ENCODE assay signal across 20 mouse cellular contexts in the genomic region with DNA sequence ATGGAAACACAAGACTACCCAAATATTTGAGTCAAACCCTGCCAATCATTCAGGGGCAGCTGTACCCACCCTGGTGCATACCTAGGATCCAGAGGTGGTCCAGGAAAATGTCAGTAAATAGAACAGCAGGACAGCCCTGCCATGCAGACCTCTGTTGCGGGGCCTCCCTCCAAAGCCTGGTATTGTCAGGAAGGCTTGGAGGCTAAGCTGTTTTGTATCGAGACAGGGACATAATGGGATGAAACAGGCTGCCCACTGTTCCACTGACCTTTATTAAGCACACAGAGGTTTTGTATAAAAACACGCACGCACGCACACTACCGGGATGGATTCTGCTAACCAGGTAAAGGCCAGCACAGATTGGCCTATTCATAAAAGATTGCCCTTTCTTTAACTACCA.
A peak's percentile ranks its signal among the peaks of the same experiment; 100 is the strongest.
DNase-seq lines count a peak whose midpoint lies in the region; ATAC-seq and TF ChIP-seq lines count a peak whose summit lies in the region.
"Had no signal": no experiment of that assay in that cellular context is flagged by ENCODE, and none has a peak within 500 bp of the region (broad histone marks: within the 10 kb centered on the region; RNA-seq: fewer than 3 reads in every experiment).

No protein-coding gene starts in this region.

- H3K9me3 ChIP-seq in forebrain, embryonic 13.5 days (replicated peaks), result no peaks in the 10 kb centered on the region
- 0 out of 2 replicates have a peak, but pooled peaks cover 3% of the 10 kb centered on the region for H3K9me3 ChIP-seq in forebrain, postnatal 0 days (ENCODE audit: low read length)
- no peaks in the 10 kb centered on the region for H3K9me3 ChIP-seq in limb, embryonic 11.5 days (ENCODE audit: control insufficient read depth, low read length)
- no peaks in the 10 kb centered on the region for H3K9me3 ChIP-seq in limb, embryonic 10.5 days (replicated peaks)
- no peaks in the 10 kb centered on the region for H3K9me3 ChIP-seq in midbrain, embryonic 11.5 days (ENCODE audit: control insufficient read depth, low read length)
- no peaks in the 10 kb centered on the region for H3K9me3 ChIP-seq in midbrain, postnatal 0 days (ENCODE audit: low read length)
- H3K9me3 ChIP-seq: embryonic facial prominence, embryonic 10.5 days; embryonic facial prominence, embryonic 12.5 days had no signal

- no peak overlapping the region for H3K4me2 ChIP-seq in forebrain, embryonic 13.5 days
- no peak overlapping the region for H3K4me2 ChIP-seq in forebrain, postnatal 0 days (ENCODE audit: low read depth)
- H3K4me2 ChIP-seq in limb, embryonic 11.5 days (ENCODE audit: low read depth, severe bottlenecking), result no peak overlapping the region
- no peak overlapping the region for H3K4me2 ChIP-seq in midbrain, embryonic 11.5 days
- no peak overlapping the region for H3K4me2 ChIP-seq in midbrain, postnatal 0 days (ENCODE audit: low read depth, low read length, poor library complexity, severe bottlenecking)
- H3K4me2 ChIP-seq: embryonic facial prominence, embryonic 12.5 days had no signal

- H3K9ac ChIP-seq in forebrain, embryonic 13.5 days, result no peak overlapping the region
- no peak overlapping the region for H3K9ac ChIP-seq in forebrain, postnatal 0 days
- H3K9ac ChIP-seq in limb, embryonic 11.5 days (ENCODE audit: low read length), result no peak overlapping the region
- no peak overlapping the region for H3K9ac ChIP-seq in midbrain, embryonic 11.5 days (ENCODE audit: low read length)
- H3K9ac ChIP-seq in midbrain, postnatal 0 days (replicated peaks; ENCODE audit: low read length, poor library complexity, severe bottlenecking), result no peak overlapping the region
- H3K9ac ChIP-seq: embryonic facial prominence, embryonic 12.5 days had no signal

- H3K27ac ChIP-seq in forebrain, embryonic 13.5 days, result no peak overlapping the region
- no peak overlapping the region for H3K27ac ChIP-seq in forebrain, postnatal 0 days (ENCODE audit: low read depth, low read length)
- H3K27ac ChIP-seq in limb, embryonic 11.5 days (replicated peaks; ENCODE audit: low read depth, low read length), result no peak overlapping the region
- no peak overlapping the region for H3K27ac ChIP-seq in limb, embryonic 10.5 days
- H3K27ac ChIP-seq in midbrain, embryonic 11.5 days (ENCODE audit: low read depth, low read length), result no peak overlapping the region
- H3K27ac ChIP-seq in midbrain, postnatal 0 days (ENCODE audit: low read depth, low read length), result no peak overlapping the region
- H3K27ac ChIP-seq: embryonic facial prominence, embryonic 10.5 days; embryonic facial prominence, embryonic 12.5 days had no signal

- no peak for TF ChIP-seq CTCF in forebrain, postnatal 0 days (IDR thresholded peaks at IDR 0.05; ENCODE audit: low read depth)
- no peak for TF ChIP-seq CTCF in midbrain, postnatal 0 days (IDR thresholded peaks at IDR 0.05)
- no peak for TF ChIP-seq CTCF in brain, embryonic 14.5 days (IDR thresholded peaks at IDR 0.05; ENCODE audit: borderline replicate concordance, extremely low read depth, insufficient read depth, insufficient read length)

- TF ChIP-seq POLR2A in brain, embryonic 14.5 days (IDR thresholded peaks at IDR 0.05; ENCODE audit: borderline replicate concordance, extremely low read depth, insufficient read depth, insufficient read length, poor library complexity, severe bottlenecking), result no peak

- H3K4me3 ChIP-seq in forebrain, embryonic 13.5 days, result no peak overlapping the region
- H3K4me3 ChIP-seq in forebrain, postnatal 0 days (ENCODE audit: low read depth, low read length), result no peak overlapping the region
- no peak overlapping the region for H3K4me3 ChIP-seq in limb, embryonic 11.5 days (ENCODE audit: low read depth, low read length)
- H3K4me3 ChIP-seq in limb, embryonic 10.5 days, result no peak overlapping the region
- no peak overlapping the region for H3K4me3 ChIP-seq in midbrain, embryonic 11.5 days (ENCODE audit: low read depth, low read length)
- H3K4me3 ChIP-seq in midbrain, postnatal 0 days (ENCODE audit: low read depth, low read length), result no peak overlapping the region
- H3K4me3 ChIP-seq: embryonic facial prominence, embryonic 10.5 days; embryonic facial prominence, embryonic 12.5 days had no signal

- DNase-seq in forebrain, postnatal 0 days, result no peak
- no peak for DNase-seq in limb, embryonic 11.5 days (ENCODE audit: low spot score)
- DNase-seq in limb, embryonic 10.5 days (ENCODE audit: low spot score), result no peak
- DNase-seq in midbrain, embryonic 11.5 days (ENCODE audit: low spot score, missing footprints), result peak; percentile 86
- no peak for DNase-seq in midbrain, postnatal 0 days (ENCODE audit: low spot score)
- peak; percentile 27 for DNase-seq in brain, embryonic 14.5 days (ENCODE audit: low read depth)
- no peak for DNase-seq in lung, postnatal 25 days (ENCODE audit: low spot score)
- DNase-seq: adrenal gland, adult 2 months; adrenal gland, postnatal 10 days; adrenal gland, postnatal 25 days; cerebellum, adult 11-12 months; cerebellum, adult 2 months; cerebellum, adult 9-10 months; cerebellum, postnatal 10 days; cerebellum, postnatal 25 days had no signal

- WGBS in forebrain, embryonic 13.5 days, result 15% methylated on average over 6 of the region's 6 CpGs
- WGBS in forebrain, postnatal 0 days, result 19% methylated on average over 6 of the region's 6 CpGs
- WGBS in limb, embryonic 11.5 days, result 26% methylated on average over 6 of the region's 6 CpGs
- 48% methylated on average over 6 of the region's 6 CpGs for WGBS in limb, embryonic 10.5 days
- 11% methylated on average over 6 of the region's 6 CpGs for WGBS in midbrain, embryonic 11.5 days
- 36% methylated on average over 6 of the region's 6 CpGs for WGBS in midbrain, postnatal 0 days

- H3K4me1 ChIP-seq in forebrain, embryonic 13.5 days, result 0 out of 2 replicates have a peak, but pooled peaks cover 5% of the 10 kb centered on the region
- no peaks in the 10 kb centered on the region for H3K4me1 ChIP-seq in forebrain, postnatal 0 days (ENCODE audit: insufficient read depth)
- H3K4me1 ChIP-seq in limb, embryonic 11.5 days (ENCODE audit: control insufficient read depth, insufficient read depth, low read length), result peaks cover 2% of the 10 kb centered on the region
- peaks cover 23% of the 10 kb centered on the region for H3K4me1 ChIP-seq in limb, embryonic 10.5 days
- H3K4me1 ChIP-seq in midbrain, embryonic 11.5 days (ENCODE audit: control insufficient read depth, insufficient read depth, low read length), result no peaks in the 10 kb centered on the region; the same call in 1 of the 2 replicates
- no peaks in the 10 kb centered on the region for H3K4me1 ChIP-seq in midbrain, postnatal 0 days (ENCODE audit: insufficient read depth, low read length)

- 0 out of 2 replicates have a peak, but pooled peaks have one; percentile 30 for ATAC-seq in forebrain, embryonic 13.5 days
- no peak for ATAC-seq in forebrain, postnatal 0 days
- ATAC-seq in limb, embryonic 11.5 days (ENCODE audit: insufficient number of reproducible peaks, low FRiP score, low TSS enrichment, low read depth), result 0 out of 2 replicates have a peak, but pooled peaks have one; percentile 35
- ATAC-seq in midbrain, embryonic 11.5 days (ENCODE audit: low FRiP score), result no peak
- no peak for ATAC-seq in midbrain, postnatal 0 days (ENCODE audit: low FRiP score)
- ATAC-seq: forebrain, embryonic 14.5 days; forebrain, embryonic 16.5 days had no signal

- no peaks in the 10 kb centered on the region for H3K36me3 ChIP-seq in forebrain, embryonic 13.5 days (ENCODE audit: poor library complexity, severe bottlenecking)
- no peaks in the 10 kb centered on the region for H3K36me3 ChIP-seq in forebrain, postnatal 0 days (ENCODE audit: insufficient read depth)
- H3K36me3 ChIP-seq in limb, embryonic 11.5 days (ENCODE audit: control insufficient read depth, insufficient read depth, low read length), result no peaks in the 10 kb centered on the region
- H3K36me3 ChIP-seq in limb, embryonic 10.5 days, result no peaks in the 10 kb centered on the region
- H3K36me3 ChIP-seq in midbrain, embryonic 11.5 days (ENCODE audit: control insufficient read depth, insufficient read depth, low read length), result no peaks in the 10 kb centered on the region
- no peaks in the 10 kb centered on the region for H3K36me3 ChIP-seq in midbrain, postnatal 0 days (ENCODE audit: insufficient read depth, low read length)
- H3K36me3 ChIP-seq: embryonic facial prominence, embryonic 10.5 days; embryonic facial prominence, embryonic 12.5 days had no signal

- H3K27me3 ChIP-seq in forebrain, embryonic 13.5 days, result no peaks in the 10 kb centered on the region
- H3K27me3 ChIP-seq in forebrain, postnatal 0 days (ENCODE audit: insufficient read depth, low read length), result no peaks in the 10 kb centered on the region
- H3K27me3 ChIP-seq in limb, embryonic 11.5 days (ENCODE audit: control insufficient read depth, insufficient read depth, low read length), result no peaks in the 10 kb centered on the region
- H3K27me3 ChIP-seq in limb, embryonic 10.5 days (ENCODE audit: low read depth, poor library complexity, severe bottlenecking), result peaks cover 10% of the 10 kb centered on the region; the same call in 1 of the 2 replicates
- no peaks in the 10 kb centered on the region for H3K27me3 ChIP-seq in midbrain, embryonic 11.5 days (ENCODE audit: control insufficient read depth, insufficient read depth, low read length)
- no peaks in the 10 kb centered on the region for H3K27me3 ChIP-seq in midbrain, postnatal 0 days (ENCODE audit: insufficient read depth, low read length)
- H3K27me3 ChIP-seq: embryonic facial prominence, embryonic 12.5 days had no signal

Comparison
In these comparisons a context has a peak if more than half of its experiments do, and no peak if none do; other contexts are left out.
1. ATAC-seq: peak in forebrain, embryonic 13.5 days (single experiment) and limb, embryonic 11.5 days (single experiment); none in forebrain, postnatal 0 days (single experiment), midbrain, embryonic 11.5 days (single experiment) and midbrain, postnatal 0 days (single experiment).
2. DNase-seq: peak in midbrain, embryonic 11.5 days (single experiment) and brain, embryonic 14.5 days (single experiment); none in forebrain, postnatal 0 days (single experiment), limb, embryonic 11.5 days (single experiment), limb, embryonic 10.5 days (single experiment), midbrain, postnatal 0 days (single experiment) and lung, postnatal 25 days (single experiment).